Mouse (Mus musculus): Measurements from ENCODE around the gene Mospd3.

The Mospd3 gene

GRCm38 (mm10) chr5:137574470-137574901 lies 26.4 kb downstream of the Mospd3 start:
- DNase-seq (ENCODE audit: low spot score in 2 of 2): peak in 1 of 2 experiments; percentile 27

- DNase-seq (ENCODE audit: low spot score in 2 of 2): peak; percentile 70 to 73
Observed at GRCm38 (mm10) chr5:137570691-137571586, 29.9 kb downstream of the Mospd3 start.

GRCm38 (mm10) chr5:137570181-137570580 lies 30.7 kb downstream of the Mospd3 start:
- DNase-seq (ENCODE audit: low spot score in 2 of 2): peak in 1 of 2 experiments; percentile 32

DNA sequence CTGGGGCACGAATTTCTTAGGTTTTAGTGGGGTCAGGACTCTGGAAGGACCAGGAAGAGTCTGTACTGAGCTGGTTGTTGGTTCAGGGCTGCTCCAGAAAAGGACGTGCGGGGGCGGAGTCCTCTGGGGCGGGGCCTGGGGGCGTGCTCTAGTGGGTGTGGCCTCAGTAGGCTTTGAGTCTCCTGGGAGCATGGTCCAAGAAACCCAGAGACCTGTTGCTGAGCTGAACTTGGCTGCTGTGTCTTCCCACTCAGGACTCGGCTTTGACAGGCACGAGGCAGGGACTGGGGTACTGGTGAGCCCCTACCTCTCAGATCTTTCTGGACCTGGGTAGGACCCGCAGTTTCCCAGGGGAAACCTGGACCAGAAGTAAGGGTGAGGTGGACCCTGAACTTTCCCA lies 31.2 kb downstream of the Mospd3 start, which contains the start of gene Tfr2:
Gene Tfr2, plus strand, starts transcription at position 176 of the 400 bp plus-strand sequence.
- peak; percentile 76 to 90 for DNase-seq (ENCODE audit: low spot score in 2 of 2)

DNA sequence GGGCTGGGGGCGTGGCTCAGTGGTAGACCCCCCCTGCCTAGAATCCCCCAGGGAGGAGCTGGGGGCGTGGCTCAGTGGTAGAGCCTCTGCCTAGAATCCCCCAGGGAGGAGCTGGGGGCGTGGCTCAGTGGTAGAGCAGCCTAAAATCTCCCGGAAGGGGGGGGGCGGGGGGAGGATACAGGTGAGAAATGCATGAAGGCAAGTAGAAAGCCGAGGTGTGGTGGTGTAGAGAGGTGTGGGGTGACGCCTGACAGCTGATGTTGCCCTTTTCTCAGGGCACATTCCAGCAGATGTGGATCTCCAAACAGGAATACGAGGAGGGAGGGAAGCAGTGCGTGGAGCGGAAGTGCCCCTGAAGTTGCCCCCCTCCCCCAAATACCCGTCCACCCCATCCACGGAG lies 31.8 kb downstream of the Mospd3 start:
- DNase-seq (ENCODE audit: low spot score in 2 of 2): peak in 1 of 2 experiments; percentile 32

DNA sequence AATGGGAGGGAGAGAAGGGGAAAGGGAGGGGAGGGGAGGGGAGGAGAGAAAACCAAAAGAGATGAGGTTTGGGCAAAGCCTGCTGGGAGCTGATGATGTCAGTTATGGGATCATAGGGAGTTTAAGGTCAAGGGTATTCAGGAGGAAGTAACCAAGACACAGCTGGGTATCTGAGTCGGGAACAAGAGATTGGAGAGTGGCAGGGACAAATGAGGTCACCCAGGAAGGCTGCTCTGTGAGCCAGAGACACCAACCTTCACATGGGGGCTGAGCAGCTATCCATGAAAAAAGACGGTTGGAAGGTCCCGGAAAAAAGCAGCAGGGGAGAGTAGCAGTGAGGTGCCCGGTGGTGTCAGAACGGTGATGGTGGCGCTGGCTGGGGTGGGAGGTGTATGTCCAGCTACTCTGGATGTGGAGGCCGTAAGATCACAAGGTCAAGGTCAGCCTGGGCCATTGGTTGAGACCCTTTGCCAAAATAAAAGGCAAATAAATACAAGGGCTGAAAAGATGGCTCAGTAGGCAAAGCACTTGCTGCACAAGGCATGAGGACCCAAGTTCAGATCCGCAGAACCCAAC lies 32.5 kb downstream of the Mospd3 start:
- DNase-seq (ENCODE audit: low spot score in 2 of 2): no peak

DNA sequence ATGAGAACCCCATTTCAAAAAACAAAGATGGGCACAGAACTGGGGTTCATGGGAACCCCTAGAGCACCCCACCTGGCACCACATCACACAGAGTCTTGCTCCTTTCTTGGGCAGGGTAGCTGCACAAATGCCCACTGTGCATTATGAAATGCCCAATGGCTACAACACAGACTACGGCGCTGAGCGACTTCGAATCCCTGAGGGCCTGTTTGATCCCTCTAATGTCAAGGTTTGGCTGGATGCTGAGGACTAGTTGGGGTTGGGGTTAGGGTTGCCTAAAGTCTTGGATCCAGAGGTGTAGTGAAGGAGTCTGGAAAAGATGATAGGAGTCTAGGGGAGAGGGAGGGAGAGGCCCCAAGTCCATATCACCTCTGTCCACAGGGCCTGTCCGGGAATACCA lies 34.4 kb downstream of the Mospd3 start:
- DNase-seq (ENCODE audit: low spot score in 2 of 2): no peak

DNA sequence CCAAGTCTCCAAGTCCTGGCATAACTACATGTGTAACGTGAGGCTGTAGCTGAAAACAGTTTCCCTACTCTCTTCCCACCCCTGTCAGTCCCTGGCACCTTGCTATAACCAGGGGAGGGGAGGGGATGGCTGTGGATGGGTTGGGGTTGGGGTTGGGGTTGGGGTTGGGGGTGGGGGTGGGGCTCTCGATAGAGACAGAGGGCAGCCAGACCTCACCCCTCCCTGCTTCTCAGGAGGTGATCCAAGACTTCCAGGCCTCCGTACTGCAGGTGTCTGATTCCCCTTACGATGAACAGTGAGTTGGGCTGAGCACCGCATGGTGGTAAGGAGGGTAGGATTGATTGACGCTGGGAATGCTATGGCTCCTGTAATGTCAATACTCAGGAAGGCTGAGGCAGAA lies 35.1 kb downstream of the Mospd3 start:
- no peak for DNase-seq (ENCODE audit: low spot score in 2 of 2)

DNA sequence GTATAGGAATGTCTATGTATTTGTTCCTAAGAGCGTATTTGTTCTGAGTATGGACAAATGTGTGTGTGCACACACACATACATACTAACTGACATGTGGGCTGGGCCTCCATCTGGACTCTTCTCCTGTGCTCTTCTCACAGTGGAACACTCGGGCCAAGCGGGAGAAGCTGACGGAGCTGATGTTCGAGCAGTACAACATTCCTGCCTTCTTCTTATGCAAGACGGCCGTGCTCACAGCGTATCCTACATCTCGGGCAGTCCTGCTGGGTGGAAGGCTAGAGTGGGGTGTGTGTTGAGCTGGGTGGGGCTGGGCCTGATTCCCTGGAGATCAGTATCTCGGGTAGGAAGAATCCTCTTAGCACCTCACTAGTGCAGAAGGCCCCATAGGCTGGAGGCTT lies 37.9 kb downstream of the Mospd3 start:
- no peak for DNase-seq (ENCODE audit: low spot score in 2 of 2)

- DNase-seq (ENCODE audit: low spot score in 2 of 2): no peak
Observed at GRCm38 (mm10) chr5:137561556-137561955, 39.3 kb downstream of the Mospd3 start.

GRCm38 (mm10) chr5:137553898-137554297 lies 47.0 kb downstream of the Mospd3 start:
- DNase-seq (ENCODE audit: low spot score in 2 of 2): no peak

GRCm38 (mm10) chr5:137553411-137553837 lies 47.4 kb downstream of the Mospd3 start, which contains the start of gene Actl6b:
Actl6b (plus strand) TSS chr5:137553517.
- peak; percentile 59 to 74 for DNase-seq (ENCODE audit: low spot score in 2 of 2)

GRCm38 (mm10) chr5:137553000-137553399 lies 47.9 kb downstream of the Mospd3 start:
- DNase-seq (ENCODE audit: low spot score in 2 of 2): no peak

GRCm38 (mm10) chr5:137551119-137551518 lies 49.7 kb downstream of the Mospd3 start:
- peak in 1 of 2 experiments; percentile 53 for DNase-seq (ENCODE audit: low spot score in 2 of 2)

DNA sequence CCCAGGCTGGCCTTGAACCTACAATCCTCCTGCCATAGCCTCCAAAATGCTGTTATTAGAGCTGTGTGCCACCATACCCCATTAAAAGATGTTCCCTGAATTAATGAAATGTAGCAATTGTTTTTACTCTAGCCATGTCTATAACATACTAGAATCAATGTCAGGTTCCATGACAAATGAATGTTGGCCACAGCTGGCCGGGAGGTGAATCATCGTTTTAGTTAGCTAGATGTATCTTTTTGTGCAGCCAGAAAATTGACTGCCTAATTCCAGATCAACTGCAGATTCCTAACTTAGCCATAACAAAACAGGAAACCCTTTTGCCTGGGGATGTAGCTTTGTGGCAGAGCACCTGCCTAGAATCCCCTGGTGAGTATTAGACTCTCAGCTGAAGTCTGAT lies 51.0 kb downstream of the Mospd3 start:
- no peak for DNase-seq (ENCODE audit: low spot score in 2 of 2)

All from spleen, postnatal 10 days (tissue).